Mouse (Mus musculus) telencephalon, adult 2 months (tissue): ENCODE data around the gene Btnl1.

Experiments used
- DNase-seq: peaks from one replicate; pipeline ENCODE4 v3.0.0-alpha.2; 2011; ENCODE audit warnings: low read depth, low spot score

Gene Btnl1

DNA sequence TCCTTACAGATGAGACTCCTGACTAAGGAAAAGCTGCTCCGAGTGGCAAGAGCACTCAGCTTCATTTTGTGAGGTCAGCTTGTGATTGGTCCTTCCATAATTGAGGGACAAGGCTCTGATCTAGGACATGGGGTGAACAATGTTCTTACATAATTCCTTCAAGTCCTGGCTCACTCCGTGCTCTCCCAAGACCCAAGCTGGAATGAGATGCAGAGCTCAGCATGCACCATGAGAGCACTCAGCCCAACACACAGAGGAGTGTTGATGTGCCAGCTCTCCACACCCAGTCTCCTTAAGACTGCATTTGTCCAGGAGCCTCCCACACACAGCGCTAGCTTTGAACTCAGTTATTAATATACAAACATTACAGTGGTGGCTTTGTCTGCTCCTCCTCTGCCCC lies 7.8 kb downstream of the Btnl1 start:
- DNase-seq = peak; percentile 6

DNA sequence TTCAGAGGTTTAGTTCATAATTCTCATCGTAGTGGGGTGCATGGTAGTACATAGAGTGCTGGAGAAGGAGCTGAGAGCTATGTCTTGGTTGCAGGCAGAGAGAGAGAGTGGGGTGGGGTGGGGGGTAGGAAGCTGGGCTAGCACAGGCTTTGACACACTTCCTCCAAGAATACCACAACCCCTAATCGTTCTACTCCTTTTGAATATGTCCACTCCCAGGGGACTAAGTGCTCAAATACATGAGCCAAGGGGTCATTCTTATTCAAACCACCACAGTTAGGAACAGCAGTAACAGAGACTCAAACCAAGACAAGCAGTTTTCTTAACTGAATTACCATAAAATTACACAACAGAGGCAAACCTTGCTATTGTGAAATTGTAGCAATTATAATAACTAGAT lies 9.7 kb downstream of the Btnl1 start:
- no peak for DNase-seq

DNA sequence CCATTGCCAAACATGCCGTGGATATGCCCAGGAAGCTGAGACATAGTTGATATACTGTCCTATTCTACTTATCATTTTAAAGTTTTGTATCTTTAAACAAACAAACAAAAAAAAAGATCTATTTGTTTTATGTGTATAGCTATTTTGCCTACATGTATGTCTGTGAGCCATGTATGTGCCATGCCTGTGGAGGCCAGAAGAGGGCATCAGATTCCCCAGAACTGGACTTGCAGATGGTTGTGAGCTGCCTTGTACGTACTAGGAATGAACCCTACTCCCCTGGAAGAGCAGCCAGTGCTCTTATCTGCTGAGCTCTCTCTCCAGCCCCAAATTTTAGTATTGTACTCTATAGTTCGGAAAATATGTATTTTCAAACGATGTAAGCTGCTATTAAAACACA lies 11.6 kb downstream of the Btnl1 start:
- no peak for DNase-seq

DNA sequence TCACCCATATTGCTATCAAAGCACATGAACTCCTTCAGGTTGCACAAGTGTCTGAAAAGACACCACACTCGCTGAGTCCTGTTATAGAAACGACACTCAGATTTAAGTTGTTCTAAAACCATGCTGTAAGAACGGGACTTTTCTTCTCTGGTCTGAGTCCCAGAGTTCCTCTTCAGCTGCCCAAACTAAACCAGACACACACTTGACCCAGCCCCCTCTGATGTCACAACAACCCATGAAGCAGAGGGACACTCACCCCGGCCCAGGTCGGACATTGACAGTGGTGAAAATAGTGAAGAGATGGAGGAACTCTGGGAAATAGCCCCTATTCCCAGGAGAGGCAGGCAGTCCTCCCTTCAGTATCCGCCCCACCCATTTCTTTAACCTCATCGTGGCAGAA lies 14.6 kb downstream of the Btnl1 start:
- no peak for DNase-seq

DNA sequence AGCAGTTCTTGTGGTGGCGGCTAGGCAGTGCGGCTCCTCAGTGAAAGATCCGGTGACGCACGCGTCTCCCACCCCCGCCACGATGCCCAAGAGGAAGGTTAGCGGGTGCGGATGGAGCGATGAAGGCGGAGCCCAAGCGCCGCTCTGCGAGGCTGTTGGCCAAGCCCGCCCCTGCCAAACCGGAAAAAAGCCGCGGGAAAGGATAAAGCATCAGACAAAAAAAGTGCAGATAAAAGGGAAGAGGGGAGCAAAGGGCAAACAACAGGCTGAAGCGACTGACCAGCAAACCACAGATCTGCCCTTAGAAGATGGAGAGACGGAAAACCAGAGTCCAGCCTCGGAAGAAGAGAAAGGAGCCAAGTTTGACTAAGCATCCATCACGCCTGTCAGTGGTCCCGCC lies 15.4 kb downstream of the Btnl1 start:
- no peak for DNase-seq

DNA sequence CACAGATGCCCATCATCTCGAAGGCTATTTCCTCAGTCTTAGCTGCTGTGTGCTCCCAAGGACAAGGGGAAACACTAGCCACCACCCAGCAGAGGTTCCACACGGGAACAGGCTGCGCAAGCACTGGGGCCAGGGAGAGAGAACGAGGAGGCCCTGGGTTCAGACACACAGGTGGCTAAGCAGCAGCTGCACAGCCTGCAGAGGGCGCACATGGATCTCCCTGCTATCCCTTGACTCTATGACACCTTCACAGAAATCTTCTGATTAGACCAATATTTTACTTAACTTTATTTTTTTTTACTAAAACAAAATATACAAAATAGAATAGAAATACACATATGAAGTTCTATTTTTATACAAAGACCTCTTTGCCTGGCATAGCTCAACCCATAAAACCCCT lies 20.4 kb downstream of the Btnl1 start:
- no peak for DNase-seq

DNA sequence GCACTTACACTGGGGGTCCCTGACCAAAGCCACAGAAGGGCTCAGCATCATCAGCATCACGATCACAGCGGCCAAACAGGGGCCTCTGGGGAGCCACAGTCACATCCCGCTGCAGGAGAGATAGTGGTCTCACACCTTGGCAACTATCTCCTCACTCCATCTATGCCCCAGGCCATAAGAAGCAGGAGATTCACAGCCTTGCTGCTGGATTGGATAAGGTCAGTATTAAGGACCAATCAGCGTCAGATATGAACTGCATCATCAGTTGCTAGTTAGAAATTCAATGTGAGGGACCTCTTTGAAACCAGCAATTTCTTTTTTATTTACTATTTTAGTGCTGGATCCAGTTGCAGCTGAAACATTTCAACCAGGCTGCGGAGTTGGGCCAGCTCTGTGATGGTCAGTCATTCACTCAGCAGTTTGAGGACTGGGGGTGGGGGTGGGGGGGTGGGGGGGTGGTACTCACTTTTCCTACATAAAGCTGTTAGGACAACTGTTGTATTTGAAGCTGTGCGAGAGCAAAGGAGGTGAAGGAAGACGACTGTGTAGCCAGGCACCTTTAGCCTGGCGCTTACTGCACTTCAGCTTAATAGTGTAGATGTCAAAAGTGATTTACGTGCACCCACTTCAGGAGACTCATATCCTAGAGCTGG lies 21.3 kb downstream of the Btnl1 start:
- peak; percentile 86 for DNase-seq

DNA sequence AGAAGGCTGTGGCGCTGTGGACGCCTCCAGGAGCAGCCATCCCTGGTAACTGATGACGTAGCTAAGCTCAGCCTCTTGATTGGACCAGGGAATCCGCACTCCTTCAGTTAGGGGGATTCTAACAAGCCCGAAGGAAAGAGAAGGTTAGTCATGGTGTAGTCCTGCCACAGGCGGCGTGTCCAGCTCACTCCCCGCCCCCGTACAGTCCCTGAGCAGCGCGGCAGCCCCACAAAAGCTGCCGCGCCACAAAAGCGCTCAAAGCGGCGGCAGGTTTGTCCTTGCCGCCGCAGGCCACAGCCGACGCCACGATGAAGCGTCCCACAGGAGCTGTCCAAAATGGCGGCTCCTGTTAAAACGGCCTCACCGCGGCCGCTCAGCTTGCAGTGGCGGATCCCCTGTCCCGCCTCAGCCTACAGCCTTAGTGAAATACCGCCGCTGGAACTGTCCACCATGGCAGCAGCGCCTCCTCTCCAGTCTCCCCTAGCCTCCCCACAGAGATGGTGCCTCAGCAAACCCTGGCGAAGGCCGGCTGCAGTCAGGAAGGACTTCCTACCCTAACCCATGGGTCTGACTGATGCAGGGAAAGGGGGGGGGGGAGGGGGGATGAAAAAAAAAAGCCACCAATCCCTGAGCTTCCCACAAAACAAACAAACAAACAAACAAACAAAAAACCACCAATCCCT lies 21.9 kb downstream of the Btnl1 start, which contains the start of gene BC051142:
TSS of gene BC051142 (plus strand) at position 110 of the 683 bp plus-strand sequence.
- peak; percentile 94 for DNase-seq

DNA sequence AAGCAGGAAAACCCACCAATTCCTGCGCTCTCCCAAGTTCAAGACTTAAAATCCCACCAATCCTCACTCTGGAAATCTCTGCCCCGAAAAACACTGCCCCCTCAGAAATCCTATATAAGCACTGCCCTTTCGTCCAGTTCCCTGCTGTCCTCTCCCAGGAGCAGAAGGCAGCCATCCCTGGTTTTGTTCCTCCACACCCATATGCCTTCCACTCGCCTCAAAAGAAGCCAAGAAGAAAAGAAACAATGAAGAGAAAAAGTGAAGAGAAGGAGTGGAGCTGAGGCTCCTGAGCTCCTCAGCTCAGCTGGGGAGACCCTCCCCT lies 22.4 kb downstream of the Btnl1 start:
- DNase-seq = no peak

DNA sequence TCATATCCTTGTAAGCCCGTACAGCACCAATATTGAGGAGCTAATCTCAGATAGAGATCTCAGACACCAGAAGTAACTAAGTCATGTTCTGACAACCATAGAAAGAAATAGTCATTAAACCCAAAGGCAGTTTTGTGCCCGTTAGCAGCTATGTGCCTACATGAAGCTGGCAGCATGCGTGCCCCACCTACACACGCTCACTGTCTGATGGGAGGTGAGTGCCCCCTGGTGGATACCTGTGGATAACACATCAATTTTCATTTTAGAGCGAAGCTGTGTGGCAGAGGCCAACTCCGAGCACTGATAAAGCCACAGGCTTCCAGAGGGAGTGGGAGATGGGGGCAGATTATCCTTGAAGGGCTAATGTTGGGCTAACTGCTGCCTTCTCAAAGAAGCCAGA lies 34.2 kb downstream of the Btnl1 start:
- DNase-seq = peak; percentile 47

DNA sequence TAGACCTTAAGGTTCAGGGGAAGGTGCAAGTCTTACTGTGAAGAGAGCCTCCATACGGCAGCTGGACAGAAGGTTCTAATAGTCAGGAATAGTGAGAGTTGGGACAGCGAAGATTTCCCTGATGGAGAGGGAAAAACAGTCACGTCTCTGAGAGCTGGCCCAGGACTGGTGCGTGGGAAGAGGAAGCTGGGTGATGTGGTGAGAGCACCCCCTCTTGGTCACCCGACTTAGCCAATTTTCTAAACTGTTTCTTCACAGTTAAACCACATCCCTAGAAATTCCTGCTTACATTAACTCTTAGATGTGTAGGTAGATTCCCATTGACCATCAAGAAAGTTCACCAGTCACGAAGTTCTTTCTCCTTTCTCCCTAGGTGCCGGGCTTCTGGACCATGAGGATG lies 43.1 kb downstream of the Btnl1 start:
- DNase-seq = no peak

DNA sequence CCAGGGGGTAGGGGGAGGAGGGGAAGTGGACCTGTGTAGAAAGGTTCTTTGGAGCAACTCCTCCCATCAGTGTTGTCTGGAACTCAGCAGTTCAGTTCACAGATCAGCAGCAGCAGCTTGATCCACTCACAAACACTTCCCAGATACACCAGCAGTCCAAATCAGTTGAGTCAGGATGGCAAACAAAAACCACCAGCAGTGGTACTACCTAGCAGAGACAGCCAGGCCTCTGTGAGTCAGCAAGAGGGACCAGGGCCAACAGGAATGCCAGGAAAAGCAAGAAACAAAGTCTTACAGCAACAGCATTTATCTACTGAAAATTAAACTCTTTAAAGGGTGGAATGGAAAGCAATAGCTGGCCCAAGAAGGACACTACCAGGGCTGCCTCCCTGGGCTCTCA lies 50.7 kb downstream of the Btnl1 start:
- no peak for DNase-seq
